Mouse (Mus musculus): ENCODE measurements around the gene Pex11g. TPM values are rescaled to one million over a fixed set of nuclear protein-coding genes. Genes with fewer than 3 reads are reported as not detected.

Gene Pex11g
- polyA plus RNA-seq, 1 experiment = 4.6 TPM

DNA sequence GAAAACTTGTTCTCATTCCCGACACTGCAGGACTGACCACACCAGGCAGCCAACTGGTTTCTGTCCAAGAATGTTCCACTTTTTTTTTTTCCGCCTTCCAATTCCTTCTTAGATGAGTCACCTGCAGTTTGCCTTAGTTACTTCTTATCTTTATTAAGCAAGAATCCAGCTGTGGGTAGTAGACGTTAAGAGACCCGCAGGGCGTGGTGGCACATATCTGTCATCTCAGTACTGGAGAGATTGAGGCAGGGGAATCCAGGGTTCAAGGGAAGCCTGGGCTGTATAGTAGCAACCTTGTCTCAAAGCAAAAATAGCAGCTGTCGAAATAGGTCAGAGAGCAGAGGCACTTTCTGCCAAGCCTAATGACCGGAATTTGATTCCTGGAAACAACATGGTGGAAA, 55.6 kb downstream of the Pex11g start:
- Histone ChIP-seq H3K36me3 (ENCODE audit: control insufficient read depth, insufficient read depth, low read length, poor library complexity, severe bottlenecking) (peaks cover 18% of the 10 kb centered on the region), H3K4me3 (ENCODE audit: low read depth, low read length) (no peak overlapping the region), H3K4me1 (ENCODE audit: control insufficient read depth, insufficient read depth, low read length) (peaks cover 31% of the 10 kb centered on the region), H3K27me3 (ENCODE audit: control insufficient read depth, insufficient read depth, low read length, poor library complexity, severe bottlenecking) (no peaks in the 10 kb centered on the region), H3K9me3 (replicated peaks; ENCODE audit: control insufficient read depth, insufficient read depth, low read length, poor library complexity, severe bottlenecking) (no peaks in the 10 kb centered on the region), H3K27ac (ENCODE audit: insufficient read depth, low read length) (no peak overlapping the region), H3K9ac (ENCODE audit: low read depth, poor library complexity, severe bottlenecking) (no peak overlapping the region)
- TF ChIP-seq POLR2A (IDR thresholded peaks at IDR 0.05; ENCODE audit: insufficient read depth, low read length) (no peak), EP300 (IDR thresholded peaks at IDR 0.05; ENCODE audit: insufficient read depth, low read depth, low read length) (no peak), CTCF (IDR thresholded peaks at IDR 0.05; ENCODE audit: low read depth, low read length) (no peak)

GRCm38 (mm10) chr8:3411085-3411484, 56.4 kb downstream of the Pex11g start:
- Histone ChIP-seq H3K27ac (ENCODE audit: insufficient read depth, low read length) (no peak overlapping the region), H3K9me3 (replicated peaks; ENCODE audit: control insufficient read depth, insufficient read depth, low read length, poor library complexity, severe bottlenecking) (no peaks in the 10 kb centered on the region), H3K4me3 (ENCODE audit: low read depth, low read length) (no peak overlapping the region), H3K36me3 (ENCODE audit: control insufficient read depth, insufficient read depth, low read length, poor library complexity, severe bottlenecking) (peaks cover 19% of the 10 kb centered on the region), H3K9ac (ENCODE audit: low read depth, poor library complexity, severe bottlenecking) (no peak overlapping the region), H3K27me3 (ENCODE audit: control insufficient read depth, insufficient read depth, low read length, poor library complexity, severe bottlenecking) (no peaks in the 10 kb centered on the region), H3K4me1 (ENCODE audit: control insufficient read depth, insufficient read depth, low read length) (peaks cover 29% of the 10 kb centered on the region)
- no peak for TF ChIP-seq CTCF (IDR thresholded peaks at IDR 0.05; ENCODE audit: low read depth, low read length)
- no peak for TF ChIP-seq POLR2A (IDR thresholded peaks at IDR 0.05; ENCODE audit: insufficient read depth, low read length)
- no peak for TF ChIP-seq EP300 (IDR thresholded peaks at IDR 0.05; ENCODE audit: insufficient read depth, low read depth, low read length)

DNA sequence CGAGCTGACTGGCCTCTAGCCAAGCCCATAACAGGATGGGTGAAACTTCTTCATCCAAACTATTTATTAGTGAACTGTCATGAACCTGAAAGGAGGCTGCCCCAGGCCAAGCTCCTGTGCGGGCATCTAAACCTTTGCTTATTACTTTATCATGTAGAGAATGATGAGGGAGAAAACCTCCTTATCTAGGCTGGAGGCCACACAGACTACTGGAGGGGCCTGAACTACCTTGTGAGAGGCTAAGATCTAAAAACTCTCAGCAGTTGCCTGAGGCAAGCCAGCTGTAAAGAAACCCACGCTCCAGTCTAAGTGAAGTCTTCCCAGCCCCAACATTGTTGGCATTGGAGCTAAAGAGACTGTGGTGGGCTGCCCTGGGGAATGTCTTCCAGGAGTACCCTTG, 60.1 kb downstream of the Pex11g start:
- H3K9ac ChIP-seq (ENCODE audit: low read depth, poor library complexity, severe bottlenecking) = no peak overlapping the region
- H3K36me3 ChIP-seq (ENCODE audit: control insufficient read depth, insufficient read depth, low read length, poor library complexity, severe bottlenecking) = peaks cover 31% of the 10 kb centered on the region
- TF ChIP-seq CTCF (IDR thresholded peaks at IDR 0.05; ENCODE audit: low read depth, low read length) (no peak), EP300 (IDR thresholded peaks at IDR 0.05; ENCODE audit: insufficient read depth, low read depth, low read length) (no peak), POLR2A (IDR thresholded peaks at IDR 0.05; ENCODE audit: insufficient read depth, low read length) (no peak)

More for the DNA sequence above, 60.1 kb downstream of the Pex11g start:
- no peak overlapping the region for H3K4me3 ChIP-seq (ENCODE audit: low read depth, low read length)
- H3K27ac ChIP-seq (ENCODE audit: insufficient read depth, low read length) = no peak overlapping the region
- no peaks in the 10 kb centered on the region for H3K27me3 ChIP-seq (ENCODE audit: control insufficient read depth, insufficient read depth, low read length, poor library complexity, severe bottlenecking)
- peaks cover 25% of the 10 kb centered on the region for H3K4me1 ChIP-seq (ENCODE audit: control insufficient read depth, insufficient read depth, low read length)
- no peaks in the 10 kb centered on the region for H3K9me3 ChIP-seq (replicated peaks; ENCODE audit: control insufficient read depth, insufficient read depth, low read length, poor library complexity, severe bottlenecking)

Other genes with a start within 250 kb of the Pex11g start
- 30.9 and 31.7 TPM in 2 replicates for gene Insr, start 188.1 kb downstream of the Pex11g start, polyA plus RNA-seq (2011; ENCODE audit: insufficient read depth, insufficient read length, low read depth, missing spikeins)
- not detected in 2 replicates for gene A430078G23Rik, start 114.3 kb downstream of the Pex11g start, polyA plus RNA-seq (2011; ENCODE audit: insufficient read depth, insufficient read length, low read depth, missing spikeins)
- gene Arhgef18, start 74.7 kb downstream of the Pex11g start, polyA plus RNA-seq (2011; ENCODE audit: insufficient read depth, insufficient read length, low read depth, missing spikeins) = 64.8 and 67.7 TPM in 2 replicates
- 0.39 and 0.44 TPM in 2 replicates for gene Tex45, start 3.2 kb upstream of the Pex11g start, polyA plus RNA-seq (2011; ENCODE audit: insufficient read depth, insufficient read length, low read depth, missing spikeins)
- 15.5 and 17.7 TPM in 2 replicates for gene Zfp358, start 25.5 kb upstream of the Pex11g start, polyA plus RNA-seq (2011; ENCODE audit: insufficient read depth, insufficient read length, low read depth, missing spikeins)
- gene Mcoln1, start 32.8 kb upstream of the Pex11g start, polyA plus RNA-seq (2011; ENCODE audit: insufficient read depth, insufficient read length, low read depth, missing spikeins) = 62.0 and 62.3 TPM in 2 replicates
- gene Pnpla6, start 47.7 kb upstream of the Pex11g start, polyA plus RNA-seq (2011; ENCODE audit: insufficient read depth, insufficient read length, low read depth, missing spikeins) = 46.6 and 47.5 TPM in 2 replicates
- 22.8 and 24.0 TPM in 2 replicates for gene C330021F23Rik, start 100.3 kb upstream of the Pex11g start, polyA plus RNA-seq (2011; ENCODE audit: insufficient read depth, insufficient read length, low read depth, missing spikeins)
- 68.9 and 69.1 TPM in 2 replicates for gene Camsap3, start 119.6 kb upstream of the Pex11g start, polyA plus RNA-seq (2011; ENCODE audit: insufficient read depth, insufficient read length, low read depth, missing spikeins)
- gene Xab2, start 153.6 kb upstream of the Pex11g start, polyA plus RNA-seq (2011; ENCODE audit: insufficient read depth, insufficient read length, low read depth, missing spikeins) = 57.8 and 65.8 TPM in 2 replicates
- gene Pet100, start 153.9 kb upstream of the Pex11g start, polyA plus RNA-seq (2011; ENCODE audit: insufficient read depth, insufficient read length, low read depth, missing spikeins) = 93.4 and 100 TPM in 2 replicates
- gene Pcp2, start 157.9 kb upstream of the Pex11g start, polyA plus RNA-seq (2011; ENCODE audit: insufficient read depth, insufficient read length, low read depth, missing spikeins) = not detected in 2 replicates
- 125 and 145 TPM in 2 replicates for gene Stxbp2, start 163.3 kb upstream of the Pex11g start, polyA plus RNA-seq (2011; ENCODE audit: insufficient read depth, insufficient read length, low read depth, missing spikeins)
- 0.94 and 1.8 TPM in 2 replicates for gene Retn, start 188.1 kb upstream of the Pex11g start, polyA plus RNA-seq (2011; ENCODE audit: insufficient read depth, insufficient read length, low read depth, missing spikeins)
- not detected in 2 replicates for gene Mcemp1, start 198.1 kb upstream of the Pex11g start, polyA plus RNA-seq (2011; ENCODE audit: insufficient read depth, insufficient read length, low read depth, missing spikeins)
- gene Fcor, start 204.7 kb upstream of the Pex11g start, polyA plus RNA-seq (2011; ENCODE audit: insufficient read depth, insufficient read length, low read depth, missing spikeins) = 8.4 and 11.9 TPM in 2 replicates
- 18.2 and 18.7 TPM in 2 replicates for gene Trappc5, start 208.6 kb upstream of the Pex11g start, polyA plus RNA-seq (2011; ENCODE audit: insufficient read depth, insufficient read length, low read depth, missing spikeins)
- gene Fcer2a, start 226.5 kb upstream of the Pex11g start, polyA plus RNA-seq (2011; ENCODE audit: insufficient read depth, insufficient read length, low read depth, missing spikeins) = not detected in 2 replicates